Mouse (Mus musculus) left cerebral cortex, postnatal 36 days (tissue): ENCODE results near the gene Gm42417. TPM values are rescaled to one million over a fixed set of nuclear protein-coding genes. Genes with fewer than 3 reads are reported as not detected.
A peak's percentile ranks its signal among the peaks of the same experiment; 100 is the strongest.
"Not testable (repeated sequence)": the region's sequence is repeated elsewhere in the genome, so short reads cannot be mapped to it uniquely, and the experiment has no call there.

Source experiments
- DNase-seq, 2 experiments: peaks; one replicate each; pipeline ENCODE4 v3.0.0; 2021 to 2022; ENCODE audit warnings: low spot score in 2 of 2, mixed read lengths in 1 of 2
- intact Hi-C: fragments of 180-260 bp; cut with DNase I; formaldehyde crosslinking; loops from one replicate; pipeline ENCODE4 v1.15.1; 2025
- total RNA-seq, 2 experiments: library from RNA; stranded (reverse); gene quantifications; 2 replicates each; pipeline ENCODE4 v1.2.3; 2021

Gm42417 gene
- total RNA-seq, 2 experiments from 2014 or later = not detected

DNA sequence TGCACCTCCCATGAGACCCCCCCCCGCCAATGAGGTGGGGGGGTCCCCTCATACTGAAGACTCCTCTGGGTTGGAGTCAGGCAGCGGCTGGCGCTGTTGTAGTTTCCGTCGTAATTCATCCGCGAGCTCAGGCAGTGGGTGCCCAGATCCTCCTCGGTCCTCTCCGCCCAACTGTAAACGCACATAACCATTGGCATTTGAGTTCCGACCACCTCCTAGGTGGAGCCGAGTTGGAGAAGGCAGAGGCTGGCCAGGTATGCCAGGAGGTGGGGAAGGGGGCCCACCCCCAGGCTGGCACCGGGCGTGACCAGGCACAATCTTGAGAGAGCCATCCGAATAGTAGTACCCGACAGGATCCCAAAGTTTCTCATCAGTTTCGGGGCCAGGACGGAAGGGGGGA lies 10.3 kb upstream of the Gm42417 start:
- no peak for DNase-seq
- intact Hi-C loops = no loop called here

DNA sequence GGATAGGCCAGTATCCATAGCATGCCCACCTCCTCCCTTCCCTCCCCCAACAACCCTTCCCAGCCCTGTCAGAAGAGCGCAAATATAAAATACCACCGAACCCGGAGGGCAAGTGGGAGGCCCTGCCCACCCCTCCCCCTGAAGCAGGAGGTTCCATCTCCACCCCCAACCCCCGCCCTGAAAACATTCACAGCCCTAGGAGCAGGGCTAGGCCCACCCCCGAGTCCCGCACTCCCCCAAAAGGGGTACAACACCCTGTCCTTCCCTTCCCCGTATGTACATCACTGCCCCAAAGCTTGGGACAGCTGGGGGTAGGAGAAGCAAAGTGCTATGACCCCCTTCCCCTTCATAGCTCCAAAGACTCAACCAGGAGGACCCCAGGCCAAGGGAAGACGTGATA lies 9.5 kb upstream of the Gm42417 start:
- intact Hi-C loops = no loop called here
- DNase-seq = no peak

DNA sequence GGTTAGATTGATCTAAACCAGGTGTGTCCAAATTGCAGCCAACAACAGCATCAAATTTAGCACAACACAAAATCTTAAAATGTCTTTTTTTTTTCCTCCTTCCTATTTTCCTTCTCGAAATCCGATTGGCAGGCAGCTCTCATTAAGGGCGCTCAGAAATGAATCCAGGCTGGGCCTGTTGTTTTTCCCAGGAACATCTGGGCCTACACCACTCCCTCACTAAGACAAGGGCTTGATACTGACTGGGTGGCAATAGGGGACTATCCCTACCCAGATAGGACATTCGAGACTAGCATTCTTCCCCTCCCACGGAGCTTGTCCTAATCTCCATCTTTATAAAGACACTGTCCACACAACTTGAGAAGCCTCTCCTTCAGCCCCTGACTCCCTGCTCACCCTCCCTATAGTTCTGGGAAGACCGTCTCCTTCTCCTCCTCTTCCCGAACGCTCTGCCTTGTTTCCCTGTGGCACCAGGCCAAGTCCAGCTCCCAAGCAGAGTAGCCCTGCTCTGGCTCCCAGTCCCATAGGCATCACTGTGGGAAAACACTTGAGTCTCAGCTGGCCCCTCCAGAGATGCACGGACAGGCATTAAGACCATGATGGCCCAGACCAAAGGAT lies 8.9 kb upstream of the Gm42417 start:
- DNase-seq = peak in 1 of 2 experiments; percentile 26
- intact Hi-C loops = loop anchor here (1.0 to 2.0 kb wide), 2 partner anchors 87 to 137 kb away; no protein-coding TSS in a partner anchor

DNA sequence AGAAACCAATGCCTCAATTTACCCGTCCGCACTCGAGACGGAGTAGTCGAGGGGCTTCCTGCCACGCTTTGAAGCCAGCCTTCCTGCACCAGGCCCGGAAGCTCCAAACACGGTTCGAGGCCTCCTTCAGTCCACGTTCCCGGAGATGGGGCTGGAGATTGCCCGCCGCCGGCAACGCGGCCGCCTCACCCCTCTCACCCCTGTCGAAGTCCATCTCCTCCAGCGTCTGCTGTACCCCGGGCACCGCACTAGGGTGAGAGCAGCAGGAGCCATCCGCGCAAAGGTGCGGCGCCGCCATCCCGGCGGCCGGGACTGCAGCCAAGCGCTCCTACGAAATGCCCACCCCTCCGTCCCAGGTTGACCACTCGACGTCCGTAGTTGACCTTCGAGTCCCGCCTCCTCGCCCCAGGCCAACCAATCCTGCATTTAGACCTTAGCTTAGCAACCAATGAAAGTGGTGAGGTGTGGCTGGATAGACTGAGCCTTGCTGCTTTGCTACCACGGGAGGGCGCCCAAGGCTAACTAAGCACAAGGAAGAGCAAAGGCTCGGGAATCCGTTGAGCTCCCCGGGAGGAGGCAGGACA lies 7.8 kb upstream of the Gm42417 start, which contains the start of gene Ankrd39:
Ankrd39 (minus strand) TSS at position 558 of the 584 bp plus-strand sequence.
- DNase-seq = peak; percentile 95 to 97
- intact Hi-C loops = loop anchor here (1.0 to 2.0 kb wide), 2 partner anchors 88 to 138 kb away; no protein-coding TSS in a partner anchor

DNA sequence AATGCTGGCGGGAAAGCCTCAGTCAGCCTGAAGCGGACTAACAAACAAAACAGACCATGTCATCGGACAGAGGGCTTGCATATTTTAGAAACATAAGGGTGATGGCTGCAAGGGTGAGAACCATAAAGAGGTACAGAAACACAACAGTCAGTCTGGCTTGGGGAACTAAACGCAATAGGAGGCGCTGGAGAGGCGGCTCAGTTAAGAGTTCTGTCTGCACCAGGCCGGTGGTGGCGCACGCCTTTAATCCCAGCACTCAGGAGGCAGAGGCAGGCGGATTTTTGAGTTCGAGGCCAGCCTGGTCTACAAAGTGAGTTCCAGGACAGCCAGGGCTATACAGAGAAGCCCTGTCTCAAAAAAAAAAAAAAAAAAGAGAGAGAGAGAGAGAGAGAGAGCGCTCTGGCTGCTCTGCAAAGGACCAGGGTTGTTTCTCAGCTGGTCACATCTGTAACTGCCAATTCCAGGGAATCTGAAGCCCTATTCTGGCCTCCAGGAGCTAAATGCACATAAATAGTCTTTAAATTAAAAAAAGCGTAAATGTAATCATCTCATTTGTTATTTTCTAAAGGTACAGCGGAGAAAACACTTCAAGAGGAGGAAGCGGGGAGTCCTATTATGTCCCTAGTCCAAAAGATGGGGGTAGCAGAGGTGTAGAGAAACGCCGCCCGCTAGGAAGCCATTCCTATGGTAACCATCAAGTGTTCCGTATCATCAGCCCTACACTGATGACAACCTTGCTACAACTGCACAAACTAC lies 6.8 kb upstream of the Gm42417 start:
- intact Hi-C loops = loop anchor here (2.0 kb wide), 1 partner anchor 139 kb away; no protein-coding TSS in a partner anchor
- no peak for DNase-seq

DNA sequence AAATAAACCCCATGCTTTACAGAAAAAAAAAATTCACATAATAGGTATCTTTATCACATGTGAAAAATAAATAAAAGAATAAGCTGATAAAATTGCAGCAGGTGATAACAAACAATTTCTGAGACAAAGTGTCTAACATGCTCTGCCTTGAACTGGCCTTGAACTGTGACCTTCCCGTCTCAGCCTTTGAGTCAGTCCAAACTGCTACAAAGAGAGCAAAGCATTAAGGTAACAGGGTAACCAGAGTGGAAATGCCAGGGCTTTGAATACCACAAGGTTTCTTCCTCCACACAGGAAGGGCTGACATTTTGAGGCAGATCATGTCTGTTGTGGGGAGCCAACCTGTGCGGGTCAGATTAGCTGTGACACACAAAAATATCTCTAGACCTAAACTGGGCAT lies 6.2 kb upstream of the Gm42417 start:
- intact Hi-C loops = no loop called here
- DNase-seq = no peak

DNA sequence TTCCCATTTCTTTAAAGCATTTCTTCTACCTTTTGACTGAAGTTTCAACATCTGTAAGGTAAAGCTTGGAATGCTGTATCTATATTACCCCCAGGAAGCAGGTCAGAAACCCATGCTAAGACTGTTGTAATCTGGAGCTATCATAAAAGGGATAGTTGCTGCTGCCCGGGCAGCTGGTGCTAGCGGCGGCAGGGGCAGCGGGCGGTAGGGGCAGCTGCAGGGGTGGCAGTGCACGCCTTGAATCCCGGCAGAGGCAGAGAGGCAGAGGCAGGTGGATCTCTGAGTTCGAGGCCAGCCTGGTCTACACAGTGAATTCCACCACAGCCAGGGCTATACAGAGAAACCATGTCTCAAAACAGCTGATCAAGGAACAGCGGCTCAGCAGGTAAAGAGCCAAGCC lies 3.7 kb upstream of the Gm42417 start:
- intact Hi-C loops = no loop called here
- no peak for DNase-seq

DNA sequence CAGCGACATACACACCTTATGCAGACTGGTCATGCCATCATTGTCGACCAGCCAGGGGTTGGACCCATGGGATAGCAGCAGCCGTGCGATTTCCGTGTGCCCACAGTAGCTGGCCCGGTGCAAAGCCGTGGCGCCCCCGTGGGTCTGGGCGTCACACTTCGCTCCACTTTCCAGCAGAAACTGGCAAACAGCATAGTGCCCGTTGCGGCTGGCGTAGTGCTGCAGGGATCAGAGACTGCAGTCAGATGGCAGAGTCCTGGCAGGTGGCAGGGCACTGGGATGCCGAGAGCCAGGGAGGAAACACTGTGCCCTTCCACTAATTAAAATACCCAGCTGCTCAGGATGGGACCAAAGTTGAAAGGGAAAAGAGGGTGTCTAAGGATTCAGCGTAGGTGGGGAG lies 2.6 kb upstream of the Gm42417 start:
- intact Hi-C loops = no loop called here
- no peak for DNase-seq

DNA sequence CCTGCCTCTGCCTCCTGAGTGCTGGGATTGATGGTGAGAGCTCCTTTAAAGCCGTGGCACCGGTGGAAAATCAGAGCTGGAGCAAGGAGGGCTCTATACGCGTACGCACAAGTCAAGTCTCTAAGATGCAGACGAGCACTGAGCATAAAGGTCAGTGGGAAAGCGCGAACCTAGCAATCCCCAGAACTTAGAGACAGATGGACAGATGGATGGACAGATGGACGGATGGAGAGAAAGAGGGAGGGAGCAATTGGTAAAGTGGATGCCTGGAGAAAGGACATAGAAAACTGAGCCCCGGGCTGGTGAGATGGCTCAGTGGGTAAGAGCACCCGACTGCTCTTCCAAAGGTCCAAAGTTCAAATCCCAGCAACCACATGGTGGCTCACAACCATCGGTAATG lies 1.6 kb upstream of the Gm42417 start:
- intact Hi-C loops = no loop called here
- no peak for DNase-seq

DNA sequence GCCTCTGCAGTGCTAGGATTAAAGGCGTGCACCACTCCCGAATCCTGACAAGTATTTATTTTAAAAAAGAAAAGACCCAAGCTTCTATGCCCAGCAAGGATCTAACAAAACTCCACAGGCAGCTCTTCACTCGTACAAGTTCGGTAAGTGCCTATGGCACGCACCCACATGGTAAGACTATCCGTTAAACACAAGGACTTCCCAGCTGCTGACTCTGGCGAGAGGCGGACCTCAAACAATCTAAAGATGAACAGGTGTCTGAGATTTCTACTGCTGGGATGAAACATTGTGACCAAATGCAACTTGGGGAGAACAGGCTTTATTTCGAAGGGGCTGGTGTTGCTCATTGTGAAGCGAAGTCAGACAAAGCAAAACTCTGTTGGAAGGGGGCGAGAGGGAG lies 903 bp upstream of the Gm42417 start:
- intact Hi-C loops = no loop called here
- DNase-seq = no peak

DNA sequence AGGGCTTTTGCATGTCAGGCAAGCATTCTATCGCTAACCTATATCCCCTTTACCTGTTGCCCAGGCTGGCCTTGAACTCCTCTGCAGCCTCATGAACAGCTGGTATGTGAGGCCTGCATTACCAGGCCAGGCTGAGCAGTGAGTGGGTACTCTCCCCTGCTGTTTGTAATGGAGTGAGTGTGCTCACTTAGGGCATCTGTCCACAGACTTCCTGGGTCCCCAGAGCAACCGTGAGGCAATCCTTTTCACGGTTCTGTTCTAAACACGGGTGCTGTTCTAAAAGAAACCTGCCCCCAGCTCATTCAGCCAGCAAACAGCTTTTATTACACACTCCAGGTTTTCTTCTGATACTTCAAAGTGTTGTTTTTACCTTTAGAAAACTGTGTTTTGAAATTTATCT lies 502 bp downstream of the Gm42417 start:
- DNase-seq = no peak
- intact Hi-C loops = no loop called here

DNA sequence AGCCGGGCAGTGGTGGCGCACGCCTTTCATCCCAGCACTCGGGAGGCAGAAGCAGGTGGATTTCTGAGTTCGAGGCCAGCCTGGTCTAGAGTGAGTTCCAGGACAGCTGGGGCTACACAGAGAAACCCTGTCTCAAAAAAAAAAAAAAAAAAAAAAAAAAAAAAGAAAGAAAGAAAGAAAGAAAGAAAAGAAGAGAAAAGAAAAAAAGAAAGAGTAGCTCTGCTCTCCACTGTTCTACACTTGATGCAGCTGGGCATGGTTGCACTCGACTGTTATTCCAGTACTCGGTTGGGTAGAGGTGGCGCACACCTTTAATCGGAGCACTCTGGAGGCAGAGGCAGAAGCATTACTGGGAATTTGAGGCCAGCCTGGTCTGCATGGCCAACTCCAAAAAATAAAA lies 2.4 kb downstream of the Gm42417 start, which contains the start of gene Ankrd23:
Ankrd23 (minus strand) TSS at position 101 of the 400 bp plus-strand sequence.
- intact Hi-C loops, DNase-seq: not testable (repeated sequence)

DNA sequence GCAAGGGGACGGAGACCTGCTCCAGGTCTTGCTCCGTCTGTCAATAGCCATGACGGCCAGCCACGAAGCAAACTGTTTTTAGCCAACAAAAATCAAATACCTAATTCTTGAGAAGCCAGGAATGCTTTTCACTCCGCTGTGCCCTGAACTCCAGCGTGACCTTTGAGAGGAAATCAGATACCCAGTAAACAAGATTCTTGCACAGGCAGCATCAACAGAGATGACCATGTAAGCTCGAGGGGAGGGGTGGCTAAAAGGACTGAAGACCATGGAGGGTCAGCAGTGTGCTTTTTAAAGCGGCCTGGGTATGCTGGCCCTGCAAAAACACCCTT lies 2.9 kb downstream of the Gm42417 start:
- DNase-seq = no peak
- intact Hi-C loops = no loop called here

DNA sequence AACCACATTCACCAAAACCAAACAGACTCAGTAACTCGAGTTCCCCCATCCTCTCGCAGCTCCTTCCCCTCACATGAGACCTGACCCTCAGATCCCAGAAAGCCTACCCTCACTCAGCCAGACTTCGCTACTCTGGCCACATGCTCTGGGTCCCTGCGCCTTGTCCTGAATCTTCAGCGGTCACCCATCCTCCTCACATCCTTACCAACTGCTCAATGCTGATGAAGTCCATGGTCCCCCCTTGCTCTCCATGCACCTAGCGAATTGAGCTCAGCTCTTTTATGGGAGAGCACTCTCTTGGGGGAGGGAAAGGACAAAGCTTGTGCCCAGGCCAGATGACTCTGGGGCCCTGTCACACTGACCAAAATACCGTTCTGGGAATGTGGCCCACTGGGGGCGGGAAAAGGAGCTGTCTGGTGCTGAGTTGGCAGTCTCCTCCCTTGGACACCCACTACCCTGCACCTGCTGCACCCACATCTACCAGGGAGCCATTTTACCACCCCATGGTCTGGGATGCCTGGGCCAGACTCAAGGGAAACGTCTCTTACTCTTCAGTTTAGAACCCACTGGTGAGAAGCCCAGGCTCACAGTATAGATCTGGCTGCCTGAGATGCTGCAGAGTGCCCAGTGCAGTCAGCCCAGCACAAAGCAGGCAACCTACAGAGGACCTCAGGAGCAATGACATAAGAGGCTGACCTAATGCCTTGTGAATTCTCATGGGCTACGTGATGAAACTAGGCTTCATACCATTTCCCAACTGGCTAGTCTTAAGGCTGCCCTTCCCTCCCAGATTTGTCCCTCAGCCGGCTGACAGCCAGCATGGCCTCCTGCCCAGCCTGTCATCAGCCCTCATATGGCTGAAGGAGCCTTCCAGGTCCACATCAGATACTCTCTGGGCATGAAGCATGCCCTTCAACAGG lies 3.5 kb downstream of the Gm42417 start:
- intact Hi-C loops = no loop called here
- DNase-seq = no peak

DNA sequence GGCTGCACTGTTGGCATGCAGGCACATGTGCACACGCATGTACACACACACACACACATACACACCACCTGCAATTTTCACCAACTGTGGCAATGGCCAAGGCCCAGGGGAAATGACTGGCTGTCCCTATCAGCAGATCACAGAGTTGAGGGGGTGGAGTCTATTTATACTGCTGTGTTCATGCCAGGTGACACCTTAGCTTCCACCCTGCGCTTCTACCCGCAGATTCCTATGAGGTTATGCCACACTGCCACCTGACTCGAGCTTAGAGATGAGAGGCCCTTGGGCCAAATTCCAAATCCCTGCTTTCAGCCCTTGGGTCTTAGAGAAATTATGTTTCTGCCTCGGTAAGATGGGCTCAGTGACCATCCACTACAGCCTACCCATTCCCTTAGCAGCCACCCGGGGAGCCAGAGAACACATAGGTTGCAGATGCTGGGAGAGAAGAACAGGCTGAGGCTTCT lies 4.6 kb downstream of the Gm42417 start:
- intact Hi-C loops = no loop called here
- no peak for DNase-seq

DNA sequence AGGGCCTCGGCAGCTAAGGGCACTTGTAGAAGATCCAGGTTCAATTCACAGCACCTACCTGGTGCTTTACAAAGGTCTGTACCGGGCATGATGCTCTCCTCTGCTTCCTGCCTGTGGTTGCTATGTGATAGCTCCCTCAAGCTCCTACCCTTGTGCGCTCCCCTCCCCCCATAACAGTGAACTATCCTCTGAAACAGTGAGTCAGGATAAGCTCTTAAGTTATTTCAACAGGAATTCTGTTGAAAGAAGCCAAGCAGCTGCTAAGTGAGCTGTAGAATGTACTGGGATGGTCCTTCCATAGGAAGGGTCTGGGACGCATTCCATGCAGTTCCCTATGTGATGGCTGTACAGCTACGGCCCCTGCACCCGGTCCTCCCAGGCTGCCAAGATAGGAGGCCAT lies 5.7 kb downstream of the Gm42417 start:
- intact Hi-C loops = no loop called here
- DNase-seq = no peak

DNA sequence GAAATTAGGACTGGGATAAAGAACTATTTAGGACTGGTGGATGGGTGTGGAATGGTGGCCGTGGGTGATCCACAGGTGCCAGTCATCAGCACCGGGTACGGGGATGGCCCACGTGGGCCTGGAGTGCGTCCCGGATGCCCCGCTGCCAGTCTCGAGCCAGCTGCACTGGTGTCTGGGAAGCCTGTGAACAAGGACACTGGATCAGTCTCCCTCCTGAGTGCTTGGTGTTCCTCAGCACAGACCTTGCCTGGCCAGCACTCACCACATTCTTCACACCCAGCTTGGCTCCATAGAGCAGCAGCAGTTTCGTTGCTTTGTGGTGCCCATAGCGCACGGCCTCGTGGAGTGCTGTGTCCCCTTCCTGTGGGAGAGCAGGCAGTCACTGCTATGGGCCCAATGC lies 7.8 kb downstream of the Gm42417 start:
- DNase-seq = no peak
- intact Hi-C loops = no loop called here

DNA sequence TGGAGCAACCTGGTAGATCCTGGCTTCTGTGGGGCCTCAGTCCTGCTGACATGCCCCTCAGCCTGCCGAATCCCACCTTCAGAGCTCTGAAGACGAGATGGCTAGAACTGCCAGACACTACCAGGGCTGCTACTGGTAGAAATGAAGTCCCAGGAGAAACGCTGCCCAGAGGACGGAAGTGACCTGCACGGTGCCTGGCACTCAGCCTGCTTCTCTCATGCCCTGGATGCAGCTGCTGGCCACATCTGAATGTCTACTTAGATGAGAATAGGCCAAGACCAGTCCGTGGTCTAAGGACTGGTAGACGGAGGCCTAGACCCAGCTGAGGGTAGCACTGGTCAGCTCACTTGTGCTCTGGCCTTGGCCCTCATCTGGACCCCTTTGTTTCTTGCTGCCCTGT lies 8.3 kb downstream of the Gm42417 start:
- intact Hi-C loops = no loop called here

DNA sequence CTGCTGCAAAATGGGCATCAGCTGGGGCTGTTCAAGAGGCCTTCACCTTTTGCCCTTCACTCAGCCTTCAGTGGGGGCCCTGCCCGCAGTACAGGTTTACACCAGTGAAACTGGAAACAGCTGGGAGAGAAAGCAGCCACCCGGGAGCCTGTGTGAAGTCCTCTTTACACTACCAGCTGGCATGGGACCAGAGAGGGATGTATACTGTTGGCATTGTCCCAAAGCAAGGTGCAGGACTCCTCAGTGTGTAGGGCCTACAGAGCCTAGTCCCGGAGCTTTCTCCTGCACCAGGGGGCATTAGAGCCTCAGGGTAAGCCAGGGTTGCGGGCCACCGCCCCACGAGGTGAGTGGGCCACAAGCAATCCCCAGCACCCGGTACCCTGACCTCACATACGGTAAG lies 8.7 kb downstream of the Gm42417 start:
- DNase-seq = no peak
- intact Hi-C loops = no loop called here

More for the DNA sequence above, 8.3 kb downstream of the Gm42417 start:
- no peak for DNase-seq

DNA sequence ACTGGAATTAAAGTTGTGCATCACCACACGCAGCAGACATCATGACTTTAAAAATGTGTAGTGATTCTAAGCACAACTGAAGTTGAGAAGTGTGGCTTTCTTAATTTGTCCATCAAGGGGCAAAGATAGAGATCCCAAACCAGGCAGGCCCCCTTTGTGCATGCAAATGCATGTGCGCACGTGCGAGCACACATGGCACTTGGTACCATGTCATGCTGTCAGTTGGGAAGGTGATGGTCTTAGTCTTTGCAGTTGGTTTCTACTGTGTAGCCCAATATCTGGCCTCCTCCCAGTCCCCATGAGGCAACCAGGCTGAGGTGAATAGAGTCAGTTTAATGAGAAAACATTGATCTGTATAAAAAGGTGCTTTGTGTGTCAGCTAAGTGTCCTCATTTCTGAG lies 9.4 kb downstream of the Gm42417 start:
- no peak for DNase-seq
- intact Hi-C loops = no loop called here
